Mouse (Mus musculus) liver, postnatal 0 days (tissue): ENCODE data around the gene Mif.

Experiments used
- CTCF ChIP-seq: sonication (generic); IDR thresholded peaks from 2 replicates; pipeline ENCODE4 v1.5.1; 2016; ENCODE audit warnings: antibody characterized with exemption, low read depth
- EP300 ChIP-seq: IDR thresholded peaks from 2 replicates; pipeline ENCODE4 v1.6.1; 2016; ENCODE audit warnings: antibody characterized with exemption, low read depth, mild to moderate bottlenecking

- no peak for TF ChIP-seq CTCF
- TF ChIP-seq EP300, result no peak
Observed at GRCm38 (mm10) chr10:75884742-75885141, 24.7 kb upstream of the Mif start.
